Mouse (Mus musculus) frontal cortex, adult 2 months (tissue): ENCODE data around the gene Dynlt3. TPM values are rescaled to one million over a fixed set of nuclear protein-coding genes. Genes with fewer than 3 reads are reported as not detected.
A peak's percentile ranks its signal among the peaks of the same experiment; 100 is the strongest.
"Not testable (repeated sequence)": the region's sequence is repeated elsewhere in the genome, so short reads cannot be mapped to it uniquely, and the experiment has no call there.

ENCODE experiments used
- DNase-seq, 2 experiments: peaks; one replicate each; pipeline ENCODE4 v3.0.0; 2022; ENCODE audit warnings: low spot score in 1 of 2; ENCODE audit errors: extremely low spot score in 1 of 2
- polyA plus RNA-seq: library from polyadenylated mRNA; depleted of rRNA; stranded (reverse); fragments of >200 nt; gene quantifications from 2 replicates; pipeline ENCODE4 v1.2.3, GENCODE M21; 2012; rRNA removed

The Dynlt3 gene
- 149 and 176 TPM in 2 replicates for polyA plus RNA-seq

- peak; percentile 37 to 74 for DNase-seq
Measured at GRCm38 (mm10) chrX:9662391-9663111, at the start of gene Dynlt3. TSS of gene Dynlt3 (minus strand) at chrX:9663003.

DNA sequence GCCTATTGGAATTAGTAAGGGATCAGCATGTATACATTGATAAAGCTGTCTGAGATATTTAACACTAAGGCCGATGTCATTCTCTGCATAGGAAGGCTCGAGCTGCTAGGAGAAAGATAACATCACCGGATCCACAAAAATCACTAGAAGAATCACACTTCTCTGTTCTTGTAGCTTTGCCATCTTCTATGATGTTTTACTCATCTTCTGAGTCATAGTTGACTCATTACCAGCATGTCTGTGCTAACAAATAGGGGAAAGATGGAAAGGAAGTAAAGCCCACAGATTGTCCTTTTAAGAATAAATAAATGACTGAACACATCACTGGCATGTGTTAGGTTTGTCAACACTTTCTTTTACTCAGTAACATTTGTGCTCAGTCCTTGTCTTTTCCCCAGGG, 37.0 kb upstream of the Dynlt3 start:
- peak in 1 of 2 experiments; percentile 12 for DNase-seq

DNA sequence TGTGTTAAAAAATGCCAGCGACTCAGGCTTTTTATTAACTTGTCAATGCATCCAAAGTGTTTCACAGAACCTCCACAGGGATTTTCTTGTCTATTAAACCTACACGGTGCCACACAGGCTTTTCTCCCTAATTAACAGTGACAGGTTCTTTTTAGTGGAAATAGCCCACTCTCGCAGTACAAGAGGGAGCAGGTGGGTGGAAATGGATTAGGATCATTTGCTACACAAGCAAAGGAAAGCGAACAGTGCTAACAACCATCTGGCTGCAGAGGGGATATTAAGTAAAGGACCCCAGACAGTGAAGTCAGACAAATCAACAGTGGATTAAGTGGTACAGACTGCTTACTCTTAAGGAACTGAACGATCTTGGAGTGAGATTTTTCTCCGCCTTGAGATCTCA, 33.2 kb upstream of the Dynlt3 start:
- DNase-seq = no peak

- DNase-seq = no peak
Measured at GRCm38 (mm10) chrX:9672040-9672439, 9.2 kb upstream of the Dynlt3 start.

GRCm38 (mm10) chrX:9671418-9671817, 8.6 kb upstream of the Dynlt3 start:
- DNase-seq = no peak

- no peak for DNase-seq
Measured at GRCm38 (mm10) chrX:9652806-9653205, 10.0 kb downstream of the Dynlt3 start.

DNA sequence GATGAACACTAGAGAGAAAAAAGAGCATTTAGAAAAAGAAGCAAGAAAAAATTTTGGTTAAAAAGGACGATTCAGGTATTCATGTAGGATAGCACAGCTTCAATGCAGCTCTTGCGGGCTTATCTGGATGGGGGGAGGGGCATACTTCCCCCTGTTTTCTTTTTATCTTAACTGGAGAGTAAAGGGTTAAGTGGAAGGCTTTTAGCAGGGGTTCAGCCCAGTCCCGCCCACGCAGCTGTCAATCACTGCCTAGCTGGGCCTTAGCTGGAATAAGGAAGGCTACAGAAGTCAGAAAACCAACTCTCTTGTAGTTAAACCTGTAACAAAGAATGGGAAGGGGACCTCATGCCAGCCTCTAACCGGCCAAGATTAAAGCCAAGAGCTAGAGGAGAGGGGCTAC, 22.2 kb downstream of the Dynlt3 start:
- not testable (repeated sequence) for DNase-seq

GRCm38 (mm10) chrX:9640126-9640525, 22.7 kb downstream of the Dynlt3 start:
- DNase-seq = peak in 1 of 2 experiments; percentile 19

Other genes with a start within 250 kb of the Dynlt3 start
- gene Cybb, start 175.2 kb downstream of the Dynlt3 start, polyA plus RNA-seq = 0.19 and 0.48 TPM in 2 replicates
- not detected in 2 replicates for gene H2al1o, start 90.6 kb downstream of the Dynlt3 start, polyA plus RNA-seq
- gene Hypm, start 183.9 kb upstream of the Dynlt3 start, polyA plus RNA-seq = not detected in 2 replicates
- gene H2al3, start 186.7 kb upstream of the Dynlt3 start, polyA plus RNA-seq = not detected in 2 replicates
- 0.58 and 0.67 TPM in 2 replicates for gene Sytl5, start 222.6 kb upstream of the Dynlt3 start, polyA plus RNA-seq